Mouse (Mus musculus) embryonic facial prominence, embryonic 12.5 days (tissue): ENCODE measurements around the gene Apba1. TPM values are rescaled to one million over a fixed set of nuclear protein-coding genes. Genes with fewer than 3 reads are reported as not detected.

Experiments used
- ATAC-seq: fragments of 200-750 bp; cut with Nextera tagmentation; 2 replicates; pipeline ENCODE4 v1.8.0; 2017; ENCODE audit not compliant: insufficient number of reproducible peaks, insufficient read depth, low FRiP score, low TSS enrichment
- H3K27ac ChIP-seq: fragments of 300-500 bp; sonication (generic); 2 replicates; pipeline ENCODE4 v1.5.1; 2016; ENCODE audit warnings: mild to moderate bottlenecking
- H3K27me3 ChIP-seq: fragments of 300-500 bp; sonication (generic); 2 replicates; pipeline ENCODE4 v1.6.1; 2016; ENCODE audit warnings: mild to moderate bottlenecking, moderate library complexity
- H3K36me3 ChIP-seq: fragments of 300-500 bp; sonication (generic); 2 replicates; pipeline ENCODE4 v1.6.1; 2016; ENCODE audit warnings: mild to moderate bottlenecking
- H3K4me1 ChIP-seq: fragments of 300-500 bp; sonication (generic); 2 replicates; pipeline ENCODE4 v1.6.1; 2016
- H3K4me2 ChIP-seq: fragments of 300-500 bp; sonication (generic); replicated peaks from 2 replicates; pipeline ENCODE4 v1.6.1; 2016; ENCODE audit warnings: mild to moderate bottlenecking, moderate library complexity
- H3K4me3 ChIP-seq: fragments of 300-500 bp; sonication (generic); 2 replicates; pipeline ENCODE4 v1.5.1; 2016; ENCODE audit warnings: mild to moderate bottlenecking
- H3K9ac ChIP-seq: fragments of 300-500 bp; sonication (generic); 2 replicates; pipeline ENCODE4 v1.6.1; 2016; ENCODE audit warnings: mild to moderate bottlenecking, moderate library complexity
- H3K9me3 ChIP-seq: fragments of 300-500 bp; sonication (generic); 2 replicates; pipeline ENCODE4 v1.6.1; 2016; ENCODE audit warnings: mild to moderate bottlenecking, moderate library complexity
- WGBS: fragments of 180-500 bp; shearing (Covaris S2); methylation state at CpG from one replicate; pipeline ENCODE4 v1.1.7; 2016; 5-methylcytosine and 5-hydroxymethylcytosine counted together
- polyA plus RNA-seq: library from polyadenylated mRNA; unstranded; fragments of >200 nt; fragmentation: Nextera tagmentation; extraction: Ambion mirVana; gene quantifications from 2 replicates; pipeline ENCODE4 v1.2.1, GENCODE M21; 2016

Gene Apba1
- polyA plus RNA-seq, 1 experiment from 2014 or later = 0.96 TPM

GRCm38 (mm10) chr19:23947871-23948270 lies 189.2 kb downstream of the Apba1 start:
- no peak overlapping the region for H3K4me2 ChIP-seq
- no peak for ATAC-seq
- no peak overlapping the region for H3K27ac ChIP-seq
- H3K4me1 ChIP-seq = peaks cover 5% of the 10 kb centered on the region
- H3K9me3 ChIP-seq = no peaks in the 10 kb centered on the region
- no peaks in the 10 kb centered on the region for H3K27me3 ChIP-seq
- WGBS = 35% methylated on average over 4 of the region's 4 CpGs
- no peaks in the 10 kb centered on the region for H3K36me3 ChIP-seq
- H3K4me3 ChIP-seq = no peak overlapping the region
- no peak overlapping the region for H3K9ac ChIP-seq

- no peak overlapping the region for H3K27ac ChIP-seq
- no peak for ATAC-seq
- H3K27me3 ChIP-seq = no peaks in the 10 kb centered on the region
Observed at GRCm38 (mm10) chr19:23948301-23949000, 189.8 kb downstream of the Apba1 start.

GRCm38 (mm10) chr19:23955461-23955860 lies 196.8 kb downstream of the Apba1 start:
- no peaks in the 10 kb centered on the region for H3K36me3 ChIP-seq
- H3K4me2 ChIP-seq = no peak overlapping the region
- 0 out of 2 replicates have a peak, but pooled peaks cover 4% of the 10 kb centered on the region for H3K4me1 ChIP-seq
- no peaks in the 10 kb centered on the region for H3K27me3 ChIP-seq
- H3K9ac ChIP-seq = no peak overlapping the region
- H3K9me3 ChIP-seq = no peaks in the 10 kb centered on the region
- 89% methylated on average over 8 of the region's 8 CpGs for WGBS
- no peak for ATAC-seq
- H3K4me3 ChIP-seq = no peak overlapping the region
- no peak overlapping the region for H3K27ac ChIP-seq

More at GRCm38 (mm10) chr19:23948301-23949000, 189.8 kb downstream of the Apba1 start:
- Histone ChIP-seq H3K36me3 (no peaks in the 10 kb centered on the region), H3K4me3 (no peak overlapping the region), H3K4me2 (no peak overlapping the region), H3K9me3 (no peaks in the 10 kb centered on the region), H3K9ac (no peak overlapping the region), H3K4me1 (peaks cover 5% of the 10 kb centered on the region)
- 29% methylated on average over 12 of the region's 12 CpGs for WGBS

- 63% methylated on average over 16 of the region's 17 CpGs for WGBS
- no peaks in the 10 kb centered on the region for H3K27me3 ChIP-seq
- ATAC-seq = no peak
- no peaks in the 10 kb centered on the region for H3K9me3 ChIP-seq
- H3K4me1 ChIP-seq = 0 out of 2 replicates have a peak, but pooled peaks cover 4% of the 10 kb centered on the region
- H3K4me2 ChIP-seq = no peak overlapping the region
- no peaks in the 10 kb centered on the region for H3K36me3 ChIP-seq
- H3K9ac ChIP-seq = no peak overlapping the region
- H3K27ac ChIP-seq = no peak overlapping the region
- no peak overlapping the region for H3K4me3 ChIP-seq
Observed at GRCm38 (mm10) chr19:23956299-23956975, 197.8 kb downstream of the Apba1 start.

GRCm38 (mm10) chr19:23957563-23957962 lies 198.9 kb downstream of the Apba1 start:
- Histone ChIP-seq H3K9me3 (no peaks in the 10 kb centered on the region), H3K27me3 (no peaks in the 10 kb centered on the region), H3K4me2 (no peak overlapping the region), H3K4me3 (no peak overlapping the region), H3K27ac (no peak overlapping the region), H3K9ac (no peak overlapping the region), H3K4me1 (0 out of 2 replicates have a peak, but pooled peaks cover 4% of the 10 kb centered on the region), H3K36me3 (no peaks in the 10 kb centered on the region)
- 80% methylated on average over 7 of the region's 7 CpGs for WGBS
- no peak for ATAC-seq

GRCm38 (mm10) chr19:23958925-23959324 lies 200.2 kb downstream of the Apba1 start:
- H3K4me2 ChIP-seq = no peak overlapping the region
- no peak for ATAC-seq
- no peaks in the 10 kb centered on the region for H3K9me3 ChIP-seq
- no peaks in the 10 kb centered on the region for H3K36me3 ChIP-seq
- no peaks in the 10 kb centered on the region for H3K27me3 ChIP-seq
- H3K9ac ChIP-seq = no peak overlapping the region
- H3K4me3 ChIP-seq = no peak overlapping the region
- H3K27ac ChIP-seq = no peak overlapping the region
- 0 out of 2 replicates have a peak, but pooled peaks cover 4% of the 10 kb centered on the region for H3K4me1 ChIP-seq
- 23% methylated on average over 6 of the region's 6 CpGs for WGBS

- H3K27me3 ChIP-seq = no peaks in the 10 kb centered on the region
- H3K36me3 ChIP-seq = no peaks in the 10 kb centered on the region
- 0 out of 2 replicates have a peak, but pooled peaks cover 4% of the 10 kb centered on the region for H3K4me1 ChIP-seq
- H3K27ac ChIP-seq = no peak overlapping the region
- no peak overlapping the region for H3K9ac ChIP-seq
- WGBS = 62% methylated on average over 7 of the region's 7 CpGs
- no peaks in the 10 kb centered on the region for H3K9me3 ChIP-seq
- no peak overlapping the region for H3K4me2 ChIP-seq
- H3K4me3 ChIP-seq = no peak overlapping the region
- no peak for ATAC-seq
Observed at GRCm38 (mm10) chr19:23959870-23960269, 201.2 kb downstream of the Apba1 start.

GRCm38 (mm10) chr19:23960275-23960674 lies 201.6 kb downstream of the Apba1 start:
- Histone ChIP-seq H3K36me3 (no peaks in the 10 kb centered on the region), H3K27me3 (no peaks in the 10 kb centered on the region), H3K4me3 (no peak overlapping the region), H3K27ac (no peak overlapping the region), H3K4me1 (0 out of 2 replicates have a peak, but pooled peaks cover 4% of the 10 kb centered on the region), H3K4me2 (no peak overlapping the region), H3K9me3 (no peaks in the 10 kb centered on the region), H3K9ac (no peak overlapping the region)
- WGBS = 39% methylated on average over 3 of the region's 3 CpGs
- no peak for ATAC-seq

- Histone ChIP-seq H3K36me3 (no peaks in the 10 kb centered on the region), H3K27ac (no peak overlapping the region), H3K9me3 (no peaks in the 10 kb centered on the region), H3K27me3 (no peaks in the 10 kb centered on the region), H3K4me3 (no peak overlapping the region), H3K4me1 (0 out of 2 replicates have a peak, but pooled peaks cover 4% of the 10 kb centered on the region), H3K4me2 (no peak overlapping the region), H3K9ac (no peak overlapping the region)
- ATAC-seq = no peak
- WGBS = 73% methylated on average over 6 of the region's 6 CpGs
Observed at GRCm38 (mm10) chr19:23960831-23961447, 202.3 kb downstream of the Apba1 start.

GRCm38 (mm10) chr19:23961516-23961915 lies 202.8 kb downstream of the Apba1 start:
- no peak for ATAC-seq
- H3K27ac ChIP-seq = no peak overlapping the region

GRCm38 (mm10) chr19:23964401-23964910 lies 205.8 kb downstream of the Apba1 start:
- no peak for ATAC-seq

More at GRCm38 (mm10) chr19:23961516-23961915, 202.8 kb downstream of the Apba1 start:
- Histone ChIP-seq H3K36me3 (no peaks in the 10 kb centered on the region), H3K27me3 (no peaks in the 10 kb centered on the region), H3K4me1 (0 out of 2 replicates have a peak, but pooled peaks cover 4% of the 10 kb centered on the region), H3K9ac (no peak overlapping the region), H3K9me3 (no peaks in the 10 kb centered on the region), H3K4me3 (no peak overlapping the region), H3K4me2 (no peak overlapping the region)
- WGBS = 1% methylated on average over 8 of the region's 8 CpGs

More at GRCm38 (mm10) chr19:23964401-23964910, 205.8 kb downstream of the Apba1 start:
- no peak overlapping the region for H3K9ac ChIP-seq
- H3K27me3 ChIP-seq = no peaks in the 10 kb centered on the region
- H3K36me3 ChIP-seq = no peaks in the 10 kb centered on the region
- H3K4me1 ChIP-seq = 0 out of 2 replicates have a peak, but pooled peaks cover 4% of the 10 kb centered on the region
- no peak overlapping the region for H3K27ac ChIP-seq
- H3K9me3 ChIP-seq = no peaks in the 10 kb centered on the region
- H3K4me3 ChIP-seq = no peak overlapping the region
- no peak overlapping the region for H3K4me2 ChIP-seq
- 62% methylated on average over 10 of the region's 10 CpGs for WGBS
